Mouse (Mus musculus) lung, embryonic 16.5 days (tissue): ENCODE results near the gene Gm11020. TPM values are rescaled to one million over a fixed set of nuclear protein-coding genes. Genes with fewer than 3 reads are reported as not detected.
"Not testable (repeated sequence)": the region's sequence is repeated elsewhere in the genome, so short reads cannot be mapped to it uniquely, and the experiment has no call there.

Experiments
- ATAC-seq: fragments of 200-750 bp; cut with Nextera tagmentation; 2 replicates; pipeline ENCODE4 v1.8.0; 2017; ENCODE audit warnings: low read depth, mild to moderate bottlenecking, moderate library complexity
- H3K27ac ChIP-seq: fragments of 300-500 bp; sonication (generic); 2 replicates; pipeline ENCODE4 v1.5.1; 2014; ENCODE audit warnings: mild to moderate bottlenecking, control low read depth, low read length
- H3K27me3 ChIP-seq: fragments of 300-500 bp; sonication (generic); 2 replicates; pipeline ENCODE4 v1.6.1; 2014; ENCODE audit warnings: low read depth, low read length, mixed read lengths; ENCODE audit not compliant: control insufficient read depth, insufficient read depth
- H3K36me3 ChIP-seq: fragments of 300-500 bp; sonication (generic); 2 replicates; pipeline ENCODE4 v1.6.1; 2014; ENCODE audit warnings: low read length; ENCODE audit not compliant: control insufficient read depth, insufficient read depth
- H3K4me1 ChIP-seq: fragments of 300-500 bp; sonication (generic); replicated peaks from 2 replicates; pipeline ENCODE4 v1.6.1; 2014; ENCODE audit warnings: low read length, mixed read lengths; ENCODE audit not compliant: control insufficient read depth, insufficient read depth
- H3K4me2 ChIP-seq: fragments of 300-500 bp; sonication (generic); 2 replicates; pipeline ENCODE4 v1.6.1; 2014; ENCODE audit warnings: low read depth, low read length, control low read depth
- H3K4me3 ChIP-seq: fragments of 300-500 bp; sonication (generic); 2 replicates; pipeline ENCODE4 v1.5.1; 2014; ENCODE audit warnings: mild to moderate bottlenecking, low read length, control low read depth
- H3K9ac ChIP-seq: fragments of 300-500 bp; sonication (generic); 2 replicates; pipeline ENCODE4 v1.6.1; 2014; ENCODE audit warnings: low read length, control low read depth
- H3K9me3 ChIP-seq: fragments of 300-500 bp; sonication (generic); 2 replicates; pipeline ENCODE4 v1.6.1; 2016; ENCODE audit warnings: low read length; ENCODE audit not compliant: control insufficient read depth
- WGBS: fragments of 180-500 bp; shearing (Covaris S2); extraction: QIAGEN DNeasy Blood & Tissue Kit; methylation state at CpG from one replicate; pipeline ENCODE4 v1.1.7; 2014; 5-methylcytosine and 5-hydroxymethylcytosine counted together
- polyA plus RNA-seq: library from polyadenylated mRNA; unstranded; fragments of >200 nt; fragmentation: Nextera tagmentation; extraction: Ambion mirVana; gene quantifications from 2 replicates; pipeline ENCODE4 v1.2.1, GENCODE M21; 2015

Gene Gm11020
- polyA plus RNA-seq, 1 experiment from 2014 or later = not detected

- no peak overlapping the region for H3K4me2 ChIP-seq
- no peaks in the 10 kb centered on the region for H3K9me3 ChIP-seq
- H3K4me3 ChIP-seq = no peak overlapping the region
- H3K27me3 ChIP-seq = no peaks in the 10 kb centered on the region
- no peaks in the 10 kb centered on the region for H3K36me3 ChIP-seq
- H3K9ac ChIP-seq = no peak overlapping the region
- no peak overlapping the region for H3K27ac ChIP-seq
- WGBS = 60% methylated on average over 4 of the region's 4 CpGs
- ATAC-seq = no peak
- no peaks in the 10 kb centered on the region for H3K4me1 ChIP-seq
Measured at GRCm38 (mm10) chr8:104313311-104313710, 8.1 kb upstream of the Gm11020 start.

GRCm38 (mm10) chr8:104321930-104322329 lies 563 bp downstream of the Gm11020 start, which contains the start of gene Cmtm2b:
Cmtm2b (plus strand) TSS chr8:104322230.
- H3K4me1 ChIP-seq, H3K9me3 ChIP-seq, H3K4me2 ChIP-seq, H3K36me3 ChIP-seq, ATAC-seq, H3K9ac ChIP-seq, H3K27ac ChIP-seq, H3K27me3 ChIP-seq, H3K4me3 ChIP-seq: not testable (repeated sequence)
- WGBS = 85% methylated on average over 12 of the region's 12 CpGs

GRCm38 (mm10) chr8:104332665-104333631 lies 11.6 kb downstream of the Gm11020 start:
- Histone ChIP-seq H3K9me3 (no peaks in the 10 kb centered on the region; the same call in 1 of the 2 replicates), H3K36me3 (no peaks in the 10 kb centered on the region), H3K9ac (no peak overlapping the region), H3K4me3 (no peak overlapping the region), H3K4me2 (no peak overlapping the region), H3K27me3 (no peaks in the 10 kb centered on the region), H3K27ac (no peak overlapping the region), H3K4me1 (no peaks in the 10 kb centered on the region)
- 64% methylated on average over 5 of the region's 5 CpGs for WGBS
- no peak for ATAC-seq

DNA sequence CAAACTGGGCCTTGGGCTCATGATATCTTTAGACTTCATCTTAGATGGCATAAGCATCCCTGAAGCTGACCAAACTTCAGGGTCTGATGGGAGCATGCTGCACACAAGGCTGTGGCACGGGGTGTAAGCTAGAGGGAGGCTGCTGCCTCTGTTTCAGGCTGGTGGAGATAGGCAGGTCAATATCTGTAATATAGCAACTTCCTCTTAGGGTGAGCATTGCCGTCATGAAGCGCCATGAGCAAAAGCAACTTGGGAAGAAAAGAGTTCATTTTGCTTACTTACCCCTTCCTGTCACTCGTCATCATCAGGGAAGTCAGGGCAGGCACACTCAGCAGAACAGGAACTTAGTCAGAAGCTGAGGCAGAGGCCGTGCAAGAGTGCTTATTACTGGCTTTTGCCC lies 12.4 kb downstream of the Gm11020 start:
- H3K9me3 ChIP-seq = no peaks in the 10 kb centered on the region; the same call in 1 of the 2 replicates
- no peak overlapping the region for H3K27ac ChIP-seq
- H3K4me3 ChIP-seq = no peak overlapping the region
- H3K4me2 ChIP-seq = no peak overlapping the region
- 49% methylated on average over 5 of the region's 5 CpGs for WGBS
- H3K4me1 ChIP-seq = no peaks in the 10 kb centered on the region
- ATAC-seq = no peak
- H3K27me3 ChIP-seq = no peaks in the 10 kb centered on the region
- H3K9ac ChIP-seq = no peak overlapping the region
- no peaks in the 10 kb centered on the region for H3K36me3 ChIP-seq

DNA sequence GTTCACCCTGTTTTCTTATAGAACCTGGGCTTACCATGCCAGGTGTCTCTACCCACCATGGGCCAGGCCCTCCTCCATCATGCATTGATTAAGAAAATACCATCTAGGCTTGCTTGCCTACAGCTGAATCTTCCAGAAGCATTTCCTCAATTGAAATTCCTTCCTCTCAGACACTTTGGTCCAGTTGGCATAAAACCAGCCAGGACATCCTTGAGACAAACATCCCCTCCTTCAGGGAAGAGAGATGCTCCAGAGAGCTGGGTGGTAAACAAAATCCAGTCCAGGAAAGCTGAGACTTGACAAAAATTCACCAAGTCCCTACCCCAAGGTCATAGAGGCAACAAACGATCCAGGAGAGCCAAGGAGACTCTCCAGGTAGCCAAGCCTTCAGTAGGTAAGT lies 12.8 kb downstream of the Gm11020 start:
- H3K4me1 ChIP-seq = no peaks in the 10 kb centered on the region
- no peak overlapping the region for H3K4me2 ChIP-seq
- no peak overlapping the region for H3K27ac ChIP-seq
- no peak overlapping the region for H3K9ac ChIP-seq
- no peaks in the 10 kb centered on the region for H3K36me3 ChIP-seq
- H3K4me3 ChIP-seq = no peak overlapping the region
- WGBS = 52% methylated on average over 1 of the region's 1 CpGs
- no peaks in the 10 kb centered on the region; the same call in 1 of the 2 replicates for H3K9me3 ChIP-seq
- ATAC-seq = no peak
- H3K27me3 ChIP-seq = no peaks in the 10 kb centered on the region

DNA sequence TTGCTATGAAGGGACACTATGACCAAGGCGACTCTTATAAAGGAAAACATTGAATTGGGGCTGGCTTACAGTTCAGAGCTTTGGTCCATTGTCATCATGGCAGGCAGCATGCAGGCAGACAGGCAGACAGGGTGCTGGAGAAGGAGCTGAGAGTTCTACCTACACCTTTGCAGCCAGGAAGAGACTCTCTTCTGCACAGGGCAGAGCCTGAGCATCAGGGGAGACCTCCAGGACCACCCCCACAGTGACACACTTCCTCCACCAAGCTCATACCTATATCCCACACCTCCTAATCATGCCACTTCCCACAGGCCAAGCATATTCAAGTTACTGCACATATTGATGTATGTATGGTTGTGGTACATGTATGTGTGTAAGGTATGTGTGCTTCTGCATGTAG lies 15.4 kb downstream of the Gm11020 start:
- Histone ChIP-seq H3K27me3 (no peaks in the 10 kb centered on the region), H3K36me3 (no peaks in the 10 kb centered on the region), H3K9ac (no peak overlapping the region), H3K27ac (no peak overlapping the region), H3K9me3 (no peaks in the 10 kb centered on the region; the same call in 1 of the 2 replicates), H3K4me1 (peaks cover 11% of the 10 kb centered on the region), H3K4me3 (no peak overlapping the region), H3K4me2 (no peak overlapping the region)
- no peak for ATAC-seq
- WGBS = 92% methylated on average over 1 of the region's 1 CpGs

- no peaks in the 10 kb centered on the region; the same call in 1 of the 2 replicates for H3K9me3 ChIP-seq
- no peaks in the 10 kb centered on the region for H3K27me3 ChIP-seq
- H3K4me2 ChIP-seq = no peak overlapping the region
- H3K4me1 ChIP-seq = peaks cover 17% of the 10 kb centered on the region
- no peak for ATAC-seq
- no peak overlapping the region for H3K9ac ChIP-seq
- H3K36me3 ChIP-seq = no peaks in the 10 kb centered on the region
- no peak overlapping the region for H3K4me3 ChIP-seq
- 46% methylated on average over 3 of the region's 3 CpGs for WGBS
- no peak overlapping the region for H3K27ac ChIP-seq
Measured at GRCm38 (mm10) chr8:104337890-104338289, 16.5 kb downstream of the Gm11020 start.

DNA sequence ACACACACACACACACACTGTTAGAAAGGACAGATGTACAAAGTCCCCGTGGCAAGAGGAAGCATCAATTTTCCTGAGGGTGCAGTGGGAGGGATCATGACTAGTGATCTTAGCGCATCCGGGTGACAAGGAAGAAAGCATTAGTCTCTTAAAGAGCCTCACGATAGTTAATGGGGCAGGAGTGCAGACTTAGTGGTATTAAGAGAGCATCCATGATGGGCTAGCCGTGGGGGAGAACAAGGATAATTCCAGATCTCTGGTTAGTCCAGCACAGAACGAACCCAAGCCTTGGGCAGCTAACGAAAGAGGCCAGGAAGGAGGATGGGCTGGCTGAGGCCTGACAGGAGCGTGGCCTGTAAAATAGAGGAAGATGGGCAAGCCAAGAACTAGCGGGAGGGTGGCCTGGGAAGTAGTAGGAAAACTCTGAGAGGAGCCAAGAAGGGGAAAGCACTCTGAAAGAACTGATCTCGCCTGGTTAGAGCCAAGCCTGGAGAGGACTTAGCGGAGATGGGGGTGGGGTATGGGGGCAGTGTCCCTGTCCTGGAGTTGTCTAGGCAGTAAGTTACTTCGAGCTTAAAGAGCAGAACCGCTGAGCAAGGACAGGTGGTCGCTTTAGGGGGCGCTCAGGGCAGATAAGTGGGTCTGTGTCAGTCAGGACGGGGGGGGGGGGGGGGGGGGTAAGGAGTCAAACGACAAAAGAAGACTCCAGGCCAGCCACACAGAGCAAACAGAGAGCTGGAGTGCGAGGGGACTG lies 18.0 kb downstream of the Gm11020 start, which contains the start of gene Cmtm3:
TSS of gene Cmtm3 (plus strand) at position 182 of the 754 bp plus-strand sequence.
- ATAC-seq = no peak
- Histone ChIP-seq H3K9ac (peak within 1 kb of the TSS; percentile 80), H3K4me1 (peaks cover 17% of the 10 kb centered on the region), H3K4me3 (peak within 1 kb of the TSS; percentile 63), H3K9me3 (no peaks in the 10 kb centered on the region; the same call in 1 of the 2 replicates), H3K4me2 (peak within 1 kb of the TSS; percentile 81), H3K27ac (peak within 1 kb of the TSS; percentile 89), H3K36me3 (no peaks in the 10 kb centered on the region), H3K27me3 (no peaks in the 10 kb centered on the region)
- WGBS = 12% methylated on average over 17 of the region's 18 CpGs

GRCm38 (mm10) chr8:104339983-104340232 lies 18.5 kb downstream of the Gm11020 start:
- Histone ChIP-seq H3K9me3 (no peaks in the 10 kb centered on the region; the same call in 1 of the 2 replicates), H3K27ac (peak overlapping the region; percentile 89), H3K4me2 (peak overlapping the region; percentile 81), H3K4me1 (peaks cover 17% of the 10 kb centered on the region), H3K9ac (peak overlapping the region; percentile 80), H3K4me3 (peak overlapping the region; percentile 63), H3K36me3 (no peaks in the 10 kb centered on the region), H3K27me3 (no peaks in the 10 kb centered on the region)
- 2% methylated on average over 6 of the region's 6 CpGs for WGBS
- ATAC-seq = no peak; the same call in 1 of the 2 replicates
